Mouse (Mus musculus) layer of hippocampus, adult 8-10 months (tissue): ENCODE results near the gene Ssc5d. TPM values are rescaled to one million over a fixed set of nuclear protein-coding genes. Genes with fewer than 3 reads are reported as not detected.

Source experiments
- DNase-seq, 2 experiments: peaks; one replicate each; pipeline ENCODE4 v3.0.0; 2022; ENCODE audit warnings: low spot score in 2 of 2
- total RNA-seq, 4 experiments: library from RNA; stranded (reverse); gene quantifications; 2 replicates each; pipeline ENCODE4 v1.2.4; 2022

Ssc5d gene
- total RNA-seq, 4 experiments from 2014 or later, result 2.8 to 5.1 (median 4.2) TPM

DNA sequence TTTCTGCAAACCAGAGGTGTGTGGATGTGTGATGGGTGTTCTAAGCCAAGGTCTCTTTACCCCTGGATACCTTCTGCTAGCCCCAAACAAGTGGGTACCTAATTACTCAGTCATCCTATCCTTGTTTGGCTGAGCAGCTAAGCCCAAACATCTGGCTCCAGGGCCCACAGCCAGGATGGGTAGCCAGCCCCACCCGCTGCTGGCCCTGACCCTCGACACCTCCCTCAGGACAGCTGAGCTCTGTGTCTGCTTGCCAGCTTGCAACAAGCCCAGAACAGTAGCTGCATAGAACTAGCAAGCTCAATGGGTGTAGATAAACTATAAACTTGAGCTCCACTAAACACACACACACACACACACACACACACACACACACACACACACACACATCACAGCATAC is 22.3 kb downstream of the Ssc5d start:
- DNase-seq, result no peak

DNA sequence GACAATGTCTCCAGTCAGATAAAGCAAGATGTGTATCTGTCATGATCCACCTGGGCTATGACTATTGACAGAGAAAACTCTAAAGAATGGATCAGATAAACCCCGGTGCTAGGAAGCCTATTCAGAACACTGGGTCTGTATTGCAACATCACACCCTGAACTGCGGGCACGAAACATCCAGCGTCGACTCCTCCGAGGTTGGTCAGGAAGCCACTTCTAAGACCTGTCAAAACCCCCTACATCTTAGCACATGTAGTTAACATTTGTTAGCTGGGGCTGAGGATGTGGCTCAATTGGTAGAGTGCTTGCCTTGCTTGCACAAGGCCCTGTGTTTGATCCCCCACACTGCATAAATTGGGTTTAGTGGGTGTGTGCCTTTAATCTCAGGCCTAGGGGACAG is 22.8 kb downstream of the Ssc5d start:
- DNase-seq, result no peak

DNA sequence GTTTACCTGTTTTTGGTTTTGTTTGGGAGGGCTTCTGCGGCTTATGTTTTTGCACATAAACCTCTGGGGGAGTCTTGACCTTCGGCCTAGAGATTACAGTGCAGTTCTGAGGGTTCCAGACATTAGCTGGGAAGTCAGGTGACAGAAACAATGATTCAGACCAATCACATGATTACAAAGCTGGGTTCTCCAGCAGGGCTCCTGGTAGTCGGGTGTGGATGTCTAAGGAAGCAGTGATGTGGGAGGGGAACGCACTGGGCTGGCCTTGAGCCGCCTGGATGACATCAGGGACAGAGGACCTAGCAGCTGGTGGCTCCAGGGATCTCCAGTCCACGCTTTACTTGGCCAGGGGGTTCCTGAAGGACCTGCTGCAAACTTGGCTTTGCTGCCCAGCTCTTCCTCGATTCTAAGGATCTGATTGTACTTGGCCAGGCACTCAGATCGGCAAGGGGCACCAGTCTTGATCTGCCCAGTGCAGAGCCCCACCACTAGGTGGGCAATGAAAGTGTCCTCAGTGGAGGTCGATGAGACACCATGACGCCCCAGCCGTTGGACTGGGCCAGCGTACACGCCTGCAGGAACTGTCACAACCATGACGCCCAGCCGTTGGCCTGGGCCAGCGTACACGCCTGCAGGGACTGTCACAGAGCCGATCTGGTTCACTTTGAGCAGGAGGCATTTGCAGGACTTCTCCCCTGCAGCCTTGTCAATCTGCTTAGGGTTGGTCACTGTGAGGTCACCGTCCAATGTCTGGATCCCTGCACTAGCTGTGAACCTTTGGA is 25.2 kb downstream of the Ssc5d start:
- no peak for DNase-seq

DNA sequence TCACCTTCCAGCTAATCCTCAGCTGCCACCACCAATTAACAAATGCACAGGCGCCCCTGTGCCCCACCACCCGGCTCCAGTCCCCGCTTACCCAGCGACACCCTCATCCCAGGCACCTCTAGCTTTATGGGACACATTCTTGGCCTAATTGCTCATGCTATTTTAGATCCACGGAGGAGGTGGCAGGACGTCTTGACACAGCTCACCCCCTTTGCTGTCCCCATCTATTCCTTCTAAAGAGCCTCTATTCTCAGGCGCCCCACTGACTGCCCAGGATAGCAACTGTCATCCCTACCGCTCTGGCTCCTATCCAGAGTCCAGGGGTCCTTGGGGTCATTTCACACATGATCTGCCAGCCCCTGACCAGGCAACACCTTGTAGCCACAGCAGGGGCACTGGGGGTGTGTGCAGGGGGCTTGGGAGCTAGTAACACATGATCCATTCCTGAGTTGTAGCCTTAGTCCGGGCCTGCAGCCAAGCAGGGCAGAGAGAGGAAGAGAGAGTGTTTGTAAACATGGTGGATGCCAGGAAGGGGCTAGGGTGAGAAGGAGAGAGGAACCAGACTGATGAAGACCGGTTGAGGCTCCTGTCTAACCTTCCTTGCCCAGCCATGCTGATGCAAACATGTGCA is 28.3 kb downstream of the Ssc5d start:
- no peak for DNase-seq

DNA sequence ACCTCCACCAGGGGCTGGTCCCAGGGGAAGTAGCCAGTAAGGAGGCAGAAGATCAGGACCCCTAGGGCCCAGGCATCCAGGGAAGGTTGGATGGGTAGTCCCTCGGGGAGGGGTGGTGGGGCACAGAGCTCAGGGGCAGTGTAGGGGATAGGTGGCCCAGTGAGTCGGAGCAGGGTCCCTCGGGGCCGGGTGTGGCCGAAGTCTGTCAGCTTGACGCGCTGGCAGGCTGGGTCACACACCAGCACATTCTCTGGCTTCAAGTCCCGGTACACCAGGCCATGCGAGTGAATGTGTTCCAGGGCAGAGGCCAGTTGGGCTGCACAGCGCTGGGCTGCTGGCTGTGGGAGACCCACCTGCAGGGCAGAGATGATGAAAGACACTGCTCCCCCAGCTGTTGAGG is 31.8 kb downstream of the Ssc5d start:
- no peak for DNase-seq

GRCm38 (mm10) chr7:4963527-4963926 is 37.9 kb downstream of the Ssc5d start:
- DNase-seq, result no peak

GRCm38 (mm10) chr7:4964272-4964671 is 38.7 kb downstream of the Ssc5d start, which contains the start of gene Sbk2:
Gene Sbk2, minus strand, starts transcription at chr7:4964406.
- DNase-seq, result peak; percentile 54 to 63

DNA sequence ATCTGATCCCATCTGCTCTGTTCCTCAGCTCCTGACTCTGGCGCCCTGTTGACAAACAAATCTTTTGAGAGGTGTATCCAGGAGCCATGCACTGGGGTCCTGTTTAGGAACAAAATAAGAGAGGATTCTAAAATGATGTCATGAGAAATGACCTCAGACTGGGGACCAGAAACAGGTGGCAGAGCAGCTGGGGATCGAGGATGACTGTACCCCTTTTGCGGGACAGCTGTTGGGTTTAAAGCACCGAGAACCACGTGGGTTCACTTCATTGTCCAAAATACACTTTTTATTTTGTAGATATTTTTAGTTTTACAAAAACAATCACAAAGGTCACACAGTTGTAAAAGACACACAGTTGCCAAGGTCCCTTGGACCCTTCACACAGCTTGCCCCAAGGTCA is 39.4 kb downstream of the Ssc5d start:
- no peak for DNase-seq

DNA sequence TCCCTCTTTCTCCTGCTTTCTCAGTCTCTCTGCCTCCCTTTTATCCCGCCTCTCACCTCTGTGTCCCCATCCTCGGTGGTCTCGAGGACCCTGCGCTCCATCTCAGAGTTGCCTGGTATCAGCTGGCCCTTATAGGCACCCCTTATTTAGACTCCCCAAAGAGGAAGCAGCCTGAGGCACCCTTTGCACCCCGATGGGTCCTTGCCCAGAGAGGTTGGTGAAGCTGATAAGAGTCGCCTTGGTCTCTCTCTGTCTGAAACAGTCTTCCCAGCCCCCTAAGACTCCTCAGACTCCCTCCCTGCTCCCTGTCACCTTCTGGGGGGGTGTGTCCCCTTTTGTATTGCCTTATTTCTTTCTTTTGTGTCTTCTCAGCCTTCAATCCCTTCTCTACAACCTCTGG is 45.5 kb downstream of the Ssc5d start, which contains the start of gene Sbk3:
Gene Sbk3, minus strand, starts transcription at position 101 of the 400 bp plus-strand sequence.
- no peak for DNase-seq

DNA sequence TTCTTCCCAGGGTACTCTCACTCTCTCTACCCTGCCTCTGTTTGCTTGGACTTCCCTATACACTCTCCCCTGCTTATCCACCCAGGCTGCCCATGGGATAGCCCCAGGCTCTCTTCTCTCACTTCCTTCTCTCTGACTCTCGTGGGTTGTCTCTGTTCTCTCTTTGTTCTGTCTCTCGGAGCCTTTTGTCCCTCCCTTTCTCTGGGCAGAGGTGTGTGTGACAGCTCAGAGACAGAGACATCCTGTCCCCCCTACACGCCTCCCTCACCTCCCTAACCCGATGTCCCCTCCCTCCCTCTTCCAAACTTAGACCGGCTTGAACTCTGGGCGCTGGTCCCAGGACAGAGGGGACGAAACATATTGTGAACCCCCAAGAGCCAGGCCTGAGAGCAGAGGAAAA is 46.1 kb downstream of the Ssc5d start:
- DNase-seq, result no peak

- DNase-seq, result no peak
These were observed 46.9 kb downstream of the Ssc5d start for GRCm38 (mm10) chr7:4972321-4973047.

GRCm38 (mm10) chr7:4975455-4975854 is 49.9 kb downstream of the Ssc5d start:
- DNase-seq, result no peak

DNA sequence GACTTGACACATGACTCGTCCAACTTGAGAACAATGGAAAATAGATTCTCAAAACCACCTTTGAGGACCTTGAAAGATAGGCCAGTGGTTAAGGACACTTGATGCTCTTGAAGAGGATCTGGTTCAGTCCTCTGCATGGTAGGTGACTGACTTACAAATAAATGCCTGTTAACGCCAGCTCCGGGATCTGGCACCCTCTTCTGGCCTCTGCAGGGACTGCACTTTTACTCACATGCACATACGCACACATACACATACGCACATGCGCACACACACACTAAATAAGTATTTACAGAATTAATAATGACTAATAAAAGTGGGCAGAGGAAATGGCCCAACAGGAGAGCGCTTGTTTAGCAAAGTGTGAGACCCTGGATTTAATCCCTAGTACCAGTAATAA is 51.2 kb downstream of the Ssc5d start:
- no peak for DNase-seq

DNA sequence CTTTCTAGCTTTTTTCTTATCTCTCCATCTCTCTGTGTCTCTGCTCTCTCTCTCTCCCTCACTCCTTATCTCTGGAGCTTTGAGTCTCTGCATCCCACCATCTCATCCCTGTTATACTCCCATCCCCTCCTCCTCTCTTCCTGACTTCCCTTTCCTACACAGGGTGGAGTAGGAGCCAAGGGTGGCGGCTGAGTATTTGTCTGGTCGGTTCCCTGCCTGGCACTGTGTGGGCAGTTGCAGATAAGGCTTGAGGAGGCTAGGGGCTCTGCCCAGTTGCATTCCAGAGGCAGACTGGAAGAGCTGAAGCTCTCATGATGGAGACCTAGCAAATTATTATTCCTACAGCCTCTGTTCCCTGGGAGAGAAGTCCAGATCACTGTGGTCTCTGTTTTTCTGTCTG is 62.7 kb downstream of the Ssc5d start:
- no peak for DNase-seq

GRCm38 (mm10) chr7:4993347-4993998 is 67.9 kb downstream of the Ssc5d start:
- DNase-seq, result no peak

- no peak for DNase-seq
These were observed 68.6 kb downstream of the Ssc5d start for GRCm38 (mm10) chr7:4993999-4994788.

Other genes starting within 250 kb of the Ssc5d start
- 10 to 100 TPM; 76.4 to 91.2 (median 84.1) TPM for gene Hspbp1, start 240.7 kb upstream of the Ssc5d start, total RNA-seq
- gene Brsk1, start 235.2 kb upstream of the Ssc5d start, total RNA-seq, result 100 to 1,000 TPM; 314 to 327 (median 325) TPM
- gene Tmem150b, start 200.5 kb upstream of the Ssc5d start, total RNA-seq, result under 1 TPM in 2 of 4 experiments, not detected in 2; 0.27 to 0.36 TPM
- 10 to 100 TPM; 26.1 to 39.8 (median 33.0) TPM for gene Kmt5c, start 185.7 kb upstream of the Ssc5d start, total RNA-seq
- gene Cox6b2, start 172.7 kb upstream of the Ssc5d start, total RNA-seq, result 10 to 100 TPM in 1 of 4 experiments, 1 to 10 TPM in 3; 6.0 to 13.0 (median 7.4) TPM
- not detected for gene Fam71e2, start 154.5 kb upstream of the Ssc5d start, total RNA-seq
- under 1 TPM; 0.31 to 0.43 (median 0.37) TPM for gene Il11, start 142.9 kb upstream of the Ssc5d start, total RNA-seq
- not detected for gene Tmem190, start 142.8 kb upstream of the Ssc5d start, total RNA-seq
- gene Tmem238, start 136.1 kb upstream of the Ssc5d start, total RNA-seq, result 1 to 10 TPM; 1.2 to 3.7 (median 2.0) TPM
- gene Rpl28, start 132.9 kb upstream of the Ssc5d start, total RNA-seq, result 100 to 1,000 TPM; 350 to 553 (median 418) TPM
- gene Ube2s, start 113.2 kb upstream of the Ssc5d start, total RNA-seq, result 100 to 1,000 TPM; 113 to 119 (median 116) TPM
- gene Shisa7, start 81.1 kb upstream of the Ssc5d start, total RNA-seq, result 100 to 1,000 TPM; 133 to 179 (median 153) TPM
- gene Isoc2b, start 55.5 kb upstream of the Ssc5d start, total RNA-seq, result 1 to 10 TPM; 4.7 to 8.9 (median 6.9) TPM
- 10 to 100 TPM; 13.7 to 16.0 (median 14.2) TPM for gene Isoc2a, start 48.6 kb upstream of the Ssc5d start, total RNA-seq
- gene Gm36210, start 19.3 kb upstream of the Ssc5d start, total RNA-seq, result under 1 TPM; 0.29 to 0.77 (median 0.39) TPM
- 10 to 100 TPM; 13.0 to 15.3 (median 13.9) TPM for gene Zfp628, start 10.6 kb upstream of the Ssc5d start, total RNA-seq
- 100 to 1,000 TPM in 2 of 4 experiments, 10 to 100 TPM in 2; 89.9 to 111 (median 102) TPM for gene Nat14, start 3.8 kb upstream of the Ssc5d start, total RNA-seq
- gene Sbk2, start 38.6 kb downstream of the Ssc5d start, total RNA-seq, result 1 to 10 TPM in 1 of 4 experiments, under 1 TPM in 2, not detected in 1; 0.58 to 1.1 (median 0.90) TPM
- gene Sbk3, start 45.4 kb downstream of the Ssc5d start, total RNA-seq, result 1 to 10 TPM in 2 of 4 experiments, under 1 TPM in 2; 0.71 to 1.1 (median 0.98) TPM
- gene Zfp579, start 70.4 kb downstream of the Ssc5d start, total RNA-seq, result 10 to 100 TPM; 23.2 to 32.9 (median 30.6) TPM
- 1 to 10 TPM; 6.0 to 8.0 (median 6.9) TPM for gene Zfp524, start 88.6 kb downstream of the Ssc5d start, total RNA-seq
- 10 to 100 TPM; 20.7 to 25.3 (median 24.5) TPM for gene Fiz1, start 88.9 kb downstream of the Ssc5d start, total RNA-seq
- gene Gm44973, start 89.7 kb downstream of the Ssc5d start, total RNA-seq, result not detected
- gene Zfp865, start 94.6 kb downstream of the Ssc5d start, total RNA-seq, result 10 to 100 TPM; 37.1 to 42.5 (median 38.5) TPM
- gene Ccdc106, start 94.8 kb downstream of the Ssc5d start, total RNA-seq, result 10 to 100 TPM; 45.2 to 65.9 (median 56.9) TPM
- gene 4632433K11Rik, start 108.3 kb downstream of the Ssc5d start, total RNA-seq, result under 1 TPM in 1 of 4 experiments, not detected in 3; 0.55 TPM
- gene Zfp784, start 112.7 kb downstream of the Ssc5d start, total RNA-seq, result 1 to 10 TPM; 5.6 to 6.4 (median 6.3) TPM
- gene Zfp580, start 125.8 kb downstream of the Ssc5d start, total RNA-seq, result 10 to 100 TPM; 22.8 to 28.6 (median 27.8) TPM
- gene U2af2, start 136.4 kb downstream of the Ssc5d start, total RNA-seq, result 100 to 1,000 TPM; 175 to 196 (median 179) TPM
- gene Epn1, start 154.4 kb downstream of the Ssc5d start, total RNA-seq, result 100 to 1,000 TPM; 411 to 477 (median 457) TPM
- not detected for gene Rfpl4, start 191.2 kb downstream of the Ssc5d start, total RNA-seq
- 1 to 10 TPM in 1 of 4 experiments, under 1 TPM in 2, not detected in 1; 0.63 to 1.0 (median 0.77) TPM for gene Rasl2-9, start 200.2 kb downstream of the Ssc5d start, total RNA-seq
- under 1 TPM in 2 of 4 experiments, not detected in 2; 0.02 to 0.04 TPM for gene Vmn1r55, start 223.9 kb downstream of the Ssc5d start, total RNA-seq